Mouse (Mus musculus) kidney, adult 2 months (tissue): ENCODE data around the gene Slfn5. TPM values are rescaled to one million over a fixed set of nuclear protein-coding genes. Genes with fewer than 3 reads are reported as not detected.

Experiments
- DNase-seq: peaks from one replicate; pipeline ENCODE4 v3.0.0; 2021
- H3K27ac ChIP-seq: fragments of 200-500 bp; 2 replicates; pipeline ENCODE4 v1.5.1; 2012; ENCODE audit warnings: low read depth, low read length, control low read depth, inconsistent platforms; ENCODE audit not compliant: insufficient read depth
- H3K27me3 ChIP-seq: fragments of 200-500 bp; replicated peaks from 2 replicates; pipeline ENCODE4 v1.6.1; 2012; ENCODE audit warnings: mild to moderate bottlenecking, moderate library complexity, low read length, inconsistent platforms; ENCODE audit not compliant: control insufficient read depth, insufficient read depth
- H3K36me3 ChIP-seq: fragments of 200-500 bp; 2 replicates; pipeline ENCODE4 v1.6.1; 2012; ENCODE audit warnings: mild to moderate bottlenecking, moderate library complexity, low read length, inconsistent platforms; ENCODE audit not compliant: control insufficient read depth, insufficient read depth
- H3K4me1 ChIP-seq: fragments of 200-500 bp; 2 replicates; pipeline ENCODE4 v1.6.1; 2011; ENCODE audit warnings: low read length; ENCODE audit not compliant: control insufficient read depth, insufficient read depth
- H3K4me3 ChIP-seq: fragments of 200-500 bp; 2 replicates; pipeline ENCODE4 v1.5.1; 2011; ENCODE audit warnings: mild to moderate bottlenecking, low read depth, low read length, control low read depth; ENCODE audit not compliant: insufficient read depth
- CTCF ChIP-seq: fragments of 200-500 bp; conservative IDR thresholded peaks from 2 replicates; pipeline ENCODE4 v1.5.1; 2011; ENCODE audit warnings: low read depth, mild to moderate bottlenecking, control low read depth, low read length, moderate library complexity, mixed read lengths; ENCODE audit not compliant: insufficient read depth, insufficient read length
- POLR2A ChIP-seq: fragments of 200-500 bp; IDR thresholded peaks from one replicate; pipeline ENCODE4 v1.6.1; 2011; ENCODE audit warnings: low read depth, low read length, control low read depth
- WGBS: fragments of 180-500 bp; shearing (Covaris S2); methylation state at CpG from one replicate; pipeline ENCODE4 v1.1.7; 2018; 5-methylcytosine and 5-hydroxymethylcytosine counted together
- polyA plus RNA-seq: library from polyadenylated mRNA; depleted of rRNA; stranded (reverse); fragments of >200 nt; gene quantifications from 2 replicates; pipeline ENCODE4 v1.2.3, GENCODE M21; 2012

Slfn5 gene
- polyA plus RNA-seq, 1 experiment: 21.4 TPM

- H3K27ac ChIP-seq: peak overlapping the region; percentile 92
- DNase-seq: peak; percentile 85
- no peaks in the 10 kb centered on the region for H3K27me3 ChIP-seq
- peak overlapping the region; percentile 11 for H3K4me3 ChIP-seq
- no peaks in the 10 kb centered on the region for H3K36me3 ChIP-seq
- TF ChIP-seq CTCF (no peak), POLR2A (no peak)
- 63% methylated on average over 9 of the region's 9 CpGs for WGBS
- H3K4me1 ChIP-seq: no peaks in the 10 kb centered on the region
Measured at GRCm38 (mm10) chr11:82949036-82949435, 2.1 kb upstream of the Slfn5 start.

- Histone ChIP-seq H3K36me3 (no peaks in the 10 kb centered on the region), H3K4me1 (no peaks in the 10 kb centered on the region), H3K27me3 (no peaks in the 10 kb centered on the region), H3K4me3 (peak overlapping the region; percentile 64), H3K27ac (peak overlapping the region; percentile 98)
- DNase-seq: peak; percentile 89
- no peak for TF ChIP-seq POLR2A
- no peak for TF ChIP-seq CTCF
- 7% methylated on average over 28 of the region's 28 CpGs for WGBS
Measured at GRCm38 (mm10) chr11:82951865-82952611, 889 bp downstream of the Slfn5 start.

DNA sequence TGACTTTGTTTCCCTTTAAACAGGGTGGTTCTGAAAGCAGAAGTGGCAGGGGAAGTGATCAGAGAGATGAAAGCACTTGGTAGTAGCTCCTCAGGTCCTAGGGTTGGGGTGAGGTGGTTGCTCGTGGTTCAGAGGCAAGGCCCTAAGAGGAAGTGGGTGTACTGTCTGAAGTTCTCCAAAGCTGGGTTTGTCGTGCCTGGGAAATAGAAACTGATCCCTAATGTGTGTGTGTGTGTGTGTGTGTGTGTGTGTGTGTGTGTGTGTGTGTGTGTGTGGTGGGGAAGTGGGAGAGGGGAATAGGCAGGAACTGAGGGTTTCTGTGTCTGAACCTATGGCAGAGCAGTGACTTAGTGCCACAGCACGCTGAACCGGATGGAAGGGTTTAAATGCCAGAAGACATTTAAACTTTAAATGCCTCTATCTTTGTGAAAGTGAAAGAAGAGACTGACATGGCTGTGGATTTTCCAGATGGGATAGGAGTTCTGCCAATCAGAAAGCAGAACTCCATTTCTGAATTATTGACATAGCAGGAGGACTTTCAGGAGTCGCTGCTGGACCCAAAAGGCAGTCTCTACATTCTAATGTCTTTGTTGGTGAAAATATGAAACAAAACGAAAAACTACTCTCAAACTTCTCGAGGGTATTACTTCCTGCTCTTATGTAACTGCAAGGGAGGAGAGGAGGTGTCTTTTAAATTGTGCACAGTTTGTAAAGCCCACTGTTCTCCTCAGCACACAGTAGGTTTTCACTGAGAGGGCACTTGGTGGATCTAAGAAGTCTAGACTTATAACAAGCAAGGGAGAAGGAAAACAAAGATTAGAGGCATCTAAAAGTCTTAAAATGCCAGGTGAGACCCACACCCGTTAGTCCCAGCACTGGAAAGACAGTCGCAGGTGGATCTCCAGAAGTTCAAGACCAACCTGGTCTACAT is 1.7 kb downstream of the Slfn5 start:
- Histone ChIP-seq H3K4me3 (peak overlapping the region; percentile 64), H3K27ac (peak overlapping the region; percentile 81), H3K4me1 (no peaks in the 10 kb centered on the region), H3K36me3 (no peaks in the 10 kb centered on the region), H3K27me3 (no peaks in the 10 kb centered on the region)
- TF ChIP-seq POLR2A: no peak
- no peak for TF ChIP-seq CTCF
- 50% methylated on average over 9 of the region's 9 CpGs for WGBS
- DNase-seq: peak; percentile 51

- H3K27me3 ChIP-seq: no peaks in the 10 kb centered on the region
- H3K36me3 ChIP-seq: no peaks in the 10 kb centered on the region
- TF ChIP-seq CTCF: no peak
- no peaks in the 10 kb centered on the region for H3K4me1 ChIP-seq
- DNase-seq: no peak
- H3K4me3 ChIP-seq: peak overlapping the region; percentile 31; the same call in 1 of the 2 replicates
- no peak overlapping the region for H3K27ac ChIP-seq
- 62% methylated on average over 6 of the region's 6 CpGs for WGBS
Measured at GRCm38 (mm10) chr11:82954631-82955030, 3.5 kb downstream of the Slfn5 start.

DNA sequence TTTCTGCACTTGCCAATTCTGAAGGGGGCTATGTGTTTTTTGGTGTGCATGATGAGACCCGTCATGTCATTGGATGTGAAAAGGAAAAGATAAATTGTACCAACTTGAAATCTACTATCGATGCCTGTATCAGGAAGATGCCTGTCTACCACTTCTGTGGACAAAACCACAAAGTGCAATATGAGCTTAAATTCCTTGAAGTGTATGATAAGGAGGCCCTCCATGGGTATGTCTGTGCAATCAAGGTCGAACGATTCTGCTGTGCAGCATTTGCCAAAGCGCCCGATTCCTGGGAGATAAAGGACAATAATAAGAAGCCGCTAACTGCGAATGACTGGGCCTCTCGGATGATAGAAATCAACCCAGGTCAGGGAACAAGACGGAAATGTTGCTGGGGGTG is 5.8 kb downstream of the Slfn5 start:
- Histone ChIP-seq H3K36me3 (no peaks in the 10 kb centered on the region; the same call in 1 of the 2 replicates), H3K4me1 (no peaks in the 10 kb centered on the region; the same call in 1 of the 2 replicates), H3K4me3 (no peak overlapping the region), H3K27me3 (no peaks in the 10 kb centered on the region), H3K27ac (no peak overlapping the region)
- TF ChIP-seq POLR2A: no peak
- TF ChIP-seq CTCF: no peak
- DNase-seq: no peak
- 64% methylated on average over 10 of the region's 10 CpGs for WGBS

GRCm38 (mm10) chr11:82959613-82960012 is 8.5 kb downstream of the Slfn5 start:
- H3K4me1 ChIP-seq: no peaks in the 10 kb centered on the region; the same call in 1 of the 2 replicates
- H3K4me3 ChIP-seq: no peak overlapping the region
- DNase-seq: peak; percentile 71
- TF ChIP-seq POLR2A (no peak), CTCF (peak; percentile 45)
- H3K27me3 ChIP-seq: no peaks in the 10 kb centered on the region
- no peaks in the 10 kb centered on the region; the same call in 1 of the 2 replicates for H3K36me3 ChIP-seq
- 17% methylated on average over 4 of the region's 4 CpGs for WGBS
- no peak overlapping the region for H3K27ac ChIP-seq

- 47% methylated on average over 2 of the region's 2 CpGs for WGBS
- TF ChIP-seq CTCF: no peak
- no peak for TF ChIP-seq POLR2A
- no peaks in the 10 kb centered on the region for H3K27me3 ChIP-seq
- no peak overlapping the region for H3K4me3 ChIP-seq
- no peaks in the 10 kb centered on the region; the same call in 1 of the 2 replicates for H3K36me3 ChIP-seq
- no peak for DNase-seq
- H3K4me1 ChIP-seq: no peaks in the 10 kb centered on the region; the same call in 1 of the 2 replicates
- H3K27ac ChIP-seq: no peak overlapping the region
Measured at GRCm38 (mm10) chr11:82961743-82962142, 10.6 kb downstream of the Slfn5 start.
